Mouse (Mus musculus) heart, postnatal 36 days (tissue): ENCODE measurements around the gene Furin. TPM values are rescaled to one million over a fixed set of nuclear protein-coding genes. Genes with fewer than 3 reads are reported as not detected.

Source experiments
- DNase-seq, 2 experiments: peaks; one replicate each; pipeline ENCODE4 v3.0.0; 2021 to 2022
- intact Hi-C: fragments of 180-260 bp; cut with DNase I; formaldehyde crosslinking; loops from one replicate; pipeline ENCODE4 v1.15.1; 2025
- total RNA-seq, 2 experiments: library from RNA; stranded (reverse); gene quantifications; 2 replicates each; pipeline ENCODE4 v1.2.3; 2021

Gene Furin
- total RNA-seq, 2 experiments from 2014 or later = 111 to 120 TPM

- intact Hi-C loops = loop anchor here (2.0 to 5.0 kb wide), 2 partner anchors 33 to 233 kb away; partner anchors contain the start of gene Hddc3
- no peak for DNase-seq
Observed at GRCm38 (mm10) chr7:80375376-80376039, 29.7 kb downstream of the Furin start.

- intact Hi-C loops = loop anchor here (5.0 kb wide), 1 partner anchor 232 kb away; no protein-coding TSS in a partner anchor
Observed at GRCm38 (mm10) chr7:80374733-80375132, 30.5 kb downstream of the Furin start.

GRCm38 (mm10) chr7:80374280-80374679 lies 31.0 kb downstream of the Furin start:
- no peak for DNase-seq
- intact Hi-C loops = no loop called here

More at GRCm38 (mm10) chr7:80374733-80375132, 30.5 kb downstream of the Furin start:
- no peak for DNase-seq

GRCm38 (mm10) chr7:80373850-80374249 lies 31.4 kb downstream of the Furin start:
- no peak for DNase-seq
- intact Hi-C loops = no loop called here

GRCm38 (mm10) chr7:80373352-80373751 lies 31.9 kb downstream of the Furin start:
- intact Hi-C loops = no loop called here
- no peak for DNase-seq

DNA sequence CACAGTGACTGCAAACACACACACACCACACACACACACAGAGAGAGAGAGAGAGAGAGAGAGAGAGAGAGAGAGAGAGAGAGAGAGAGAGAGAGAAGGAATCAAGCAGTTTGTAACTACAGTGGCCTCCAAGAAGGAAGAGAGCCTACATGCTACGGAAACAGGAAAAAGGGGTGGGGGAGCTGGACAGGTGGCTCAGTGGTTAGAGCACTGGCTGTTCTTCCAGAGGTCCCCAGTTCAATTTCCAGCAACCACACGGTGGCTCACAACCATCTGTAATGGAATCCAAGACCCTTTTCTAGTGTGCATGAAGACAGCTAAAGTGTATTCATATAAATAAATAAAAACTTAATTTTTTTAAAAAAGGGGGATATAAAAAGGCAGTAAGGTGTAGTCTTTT lies 32.6 kb downstream of the Furin start:
- intact Hi-C loops = no loop called here
- DNase-seq = no peak

DNA sequence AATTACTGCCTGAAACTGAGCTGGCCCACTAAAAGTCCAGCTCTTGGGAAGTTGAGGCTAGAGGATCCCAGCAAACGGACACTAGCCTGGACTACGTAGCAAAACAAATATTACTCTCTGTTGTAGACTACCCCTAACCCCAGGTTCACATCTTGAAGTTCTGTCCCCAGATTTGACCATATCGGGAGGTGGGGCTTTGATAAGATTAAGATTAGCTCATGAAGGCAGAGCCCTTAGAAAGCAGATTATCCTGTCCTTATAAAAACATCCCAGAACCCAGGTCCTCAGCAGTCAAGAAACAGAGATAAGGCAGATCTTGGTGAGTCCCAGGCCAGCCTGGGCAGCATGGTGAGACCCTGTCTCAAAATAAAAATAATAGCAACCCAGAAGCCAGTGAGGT lies 33.1 kb downstream of the Furin start:
- intact Hi-C loops = no loop called here
- DNase-seq = no peak

DNA sequence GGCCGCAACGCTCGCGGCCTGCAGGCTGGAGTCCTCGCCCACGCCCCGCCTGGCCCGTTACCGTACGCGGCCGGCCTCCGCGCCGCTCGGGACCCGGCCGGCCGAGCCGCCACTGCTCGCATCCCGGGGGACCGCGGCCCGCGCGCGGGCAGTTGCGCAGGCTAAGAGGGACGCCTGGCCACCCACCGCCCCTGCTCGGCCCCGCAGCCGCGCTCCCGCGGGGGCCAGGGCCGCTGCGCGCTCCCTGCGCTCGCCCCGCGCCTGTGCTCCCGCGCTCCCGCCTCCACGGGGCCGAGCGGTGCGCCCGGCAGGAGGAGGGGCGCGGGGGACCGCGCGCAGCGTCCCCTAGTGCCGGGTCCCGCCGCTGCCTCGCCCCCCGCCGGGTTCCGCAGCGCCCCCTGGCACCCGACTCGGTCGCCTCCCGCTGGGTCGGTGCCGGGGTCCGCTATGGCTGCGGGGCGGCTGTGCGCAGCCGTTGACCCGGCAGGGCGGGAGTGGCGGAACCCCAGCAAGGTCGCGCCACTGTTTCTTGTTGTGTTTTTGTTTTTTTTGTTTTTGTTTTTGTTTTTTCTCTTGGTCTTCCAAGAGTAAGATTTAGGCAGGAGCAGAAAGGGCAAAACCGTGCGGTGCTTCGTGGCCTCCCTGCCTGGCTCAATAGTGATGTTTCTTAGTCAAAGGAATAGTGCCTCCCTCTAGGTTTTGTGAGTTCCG lies 34.0 kb downstream of the Furin start, which contains the start of gene Man2a2:
Gene Man2a2, minus strand, starts transcription at position 335 of the 711 bp plus-strand sequence.
- peak; percentile 86 to 87 for DNase-seq
- intact Hi-C loops = no loop called here

- intact Hi-C loops = loop anchor here (1.0 kb wide), 1 partner anchor 29 kb away; the partner anchor contains the start of gene Unc45a
- DNase-seq = peak; percentile 81 to 85
Observed at GRCm38 (mm10) chr7:80370649-80371040, 34.6 kb downstream of the Furin start.

- intact Hi-C loops = loop anchor here (1.0 kb wide), 1 partner anchor 29 kb away; the partner anchor contains the start of gene Unc45a
Observed at GRCm38 (mm10) chr7:80369967-80370431, 35.2 kb downstream of the Furin start.

GRCm38 (mm10) chr7:80369461-80369860 lies 35.8 kb downstream of the Furin start:
- intact Hi-C loops = no loop called here
- no peak for DNase-seq

More at GRCm38 (mm10) chr7:80369967-80370431, 35.2 kb downstream of the Furin start:
- no peak for DNase-seq

DNA sequence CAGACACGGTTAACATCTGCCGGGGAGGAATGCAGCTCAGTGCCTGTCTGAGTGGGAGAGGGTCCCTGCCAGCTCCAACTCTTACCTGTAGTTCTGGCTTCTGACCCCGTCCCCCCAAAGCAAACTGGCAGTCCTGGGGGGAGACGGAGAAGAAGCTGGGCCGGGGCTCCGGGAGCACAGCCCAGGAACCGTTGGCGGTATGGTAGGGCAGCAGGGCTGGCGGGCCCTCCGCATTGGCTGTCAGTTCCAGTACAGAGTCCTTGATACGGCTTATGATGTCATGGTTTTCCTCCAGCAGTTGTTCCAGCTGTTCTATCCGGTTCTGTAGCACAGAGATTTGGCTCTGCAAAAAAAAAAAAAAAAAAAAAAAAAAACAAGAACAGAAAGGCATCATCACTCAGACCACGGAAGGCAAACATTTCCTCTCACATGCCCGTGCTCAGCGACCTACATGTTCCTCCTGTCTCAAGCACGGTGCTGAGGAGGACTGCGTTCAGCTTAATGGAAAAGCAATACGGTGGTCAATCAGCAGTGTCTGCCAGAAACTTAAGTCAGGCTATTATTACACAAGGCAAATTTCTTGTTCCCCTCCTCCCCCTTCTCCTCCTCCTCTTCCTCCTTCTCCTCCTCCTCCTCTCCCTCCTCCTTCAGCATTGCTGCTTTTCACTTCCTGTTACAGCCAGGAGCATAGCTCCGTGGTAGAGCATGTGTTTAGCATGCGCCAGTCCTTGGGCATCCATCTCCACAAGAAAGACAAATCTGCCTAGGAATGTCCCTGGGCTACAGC lies 36.4 kb downstream of the Furin start:
- intact Hi-C loops = no loop called here
- no peak for DNase-seq

GRCm38 (mm10) chr7:80368009-80368408 lies 37.2 kb downstream of the Furin start:
- DNase-seq = no peak

GRCm38 (mm10) chr7:80367232-80367631 lies 38.0 kb downstream of the Furin start:
- DNase-seq = no peak

More at GRCm38 (mm10) chr7:80368009-80368408, 37.2 kb downstream of the Furin start:
- intact Hi-C loops = no loop called here

GRCm38 (mm10) chr7:80365759-80366158 lies 39.5 kb downstream of the Furin start:
- DNase-seq = no peak
- intact Hi-C loops = no loop called here

More at GRCm38 (mm10) chr7:80367232-80367631, 38.0 kb downstream of the Furin start:
- intact Hi-C loops = no loop called here

DNA sequence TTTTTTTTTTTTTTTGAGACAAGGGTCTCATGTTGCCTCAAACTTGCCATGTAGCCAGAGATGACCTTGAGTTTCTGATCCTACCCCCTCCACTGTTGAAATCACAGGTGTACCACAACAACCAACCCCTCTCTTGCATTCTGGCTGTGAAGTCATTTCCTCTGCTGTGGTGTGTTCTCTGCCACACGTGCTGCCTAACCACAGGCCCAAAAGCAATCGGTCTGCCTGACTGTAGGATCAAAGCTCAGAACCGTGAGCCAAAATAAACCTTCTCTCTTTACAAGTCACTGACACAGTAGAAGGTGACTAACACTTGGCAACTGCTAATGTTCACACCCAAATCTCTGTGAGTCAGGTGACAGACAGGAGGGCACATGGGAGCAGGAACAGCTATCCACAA lies 44.8 kb downstream of the Furin start:
- intact Hi-C loops = no loop called here

GRCm38 (mm10) chr7:80358039-80358438 lies 47.2 kb downstream of the Furin start:
- DNase-seq = no peak
- intact Hi-C loops = no loop called here

More for the DNA sequence above, 44.8 kb downstream of the Furin start:
- no peak for DNase-seq

DNA sequence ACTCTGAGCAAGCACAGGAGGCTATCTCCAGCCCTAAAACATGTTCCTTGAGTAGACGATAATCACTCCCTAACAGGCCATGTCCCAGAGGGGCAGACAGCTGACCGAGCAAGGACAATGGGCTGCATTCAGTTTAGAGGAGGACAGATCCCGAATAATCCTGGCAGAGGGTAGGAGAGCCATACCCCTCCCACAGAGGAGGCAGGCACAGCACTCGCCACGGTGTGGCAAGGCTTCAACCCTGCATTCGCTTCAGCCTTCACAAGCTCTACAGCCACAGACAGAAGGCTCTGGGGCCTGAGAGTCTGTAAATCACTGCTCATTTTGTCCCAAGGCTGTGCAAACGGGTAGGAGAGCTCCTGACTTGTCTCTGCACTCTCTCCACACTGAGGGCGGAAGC lies 48.1 kb downstream of the Furin start:
- no peak for DNase-seq
- intact Hi-C loops = no loop called here

GRCm38 (mm10) chr7:80356351-80356750 lies 48.9 kb downstream of the Furin start:
- DNase-seq = no peak
- intact Hi-C loops = no loop called here

DNA sequence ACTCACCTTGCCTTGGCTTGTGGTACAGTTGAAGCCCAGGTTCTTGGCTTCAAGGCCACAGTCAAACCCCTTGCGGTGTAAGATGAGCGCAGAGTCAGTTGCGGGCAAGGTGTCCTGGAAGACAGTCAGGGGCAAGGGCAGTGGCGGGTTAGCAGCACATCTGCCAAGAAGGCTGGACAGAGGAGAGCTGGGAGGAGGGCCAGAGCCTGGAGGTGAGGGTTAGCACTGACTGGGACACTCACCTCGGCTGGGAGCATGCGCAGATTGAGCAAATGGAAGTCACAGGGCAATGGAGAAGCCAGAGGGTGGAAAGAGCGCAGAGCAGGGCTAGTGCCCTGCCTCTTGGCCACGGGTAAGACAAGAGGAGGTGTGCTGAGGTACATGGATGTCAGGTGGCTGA lies 52.3 kb downstream of the Furin start:
- intact Hi-C loops = no loop called here
- DNase-seq = no peak

- intact Hi-C loops = no loop called here
- no peak for DNase-seq
Observed at GRCm38 (mm10) chr7:80350808-80351207, 54.4 kb downstream of the Furin start.
